Mouse (Mus musculus) bone marrow, adult 2 months (tissue): ENCODE results near the gene Ndufc1.

Experiments used
- CTCF ChIP-seq: fragments of 200-500 bp; IDR thresholded peaks from 2 replicates; pipeline ENCODE4 v1.5.1; 2011; ENCODE audit warnings: low read length, control low read depth; ENCODE audit not compliant: control insufficient read depth, insufficient read depth
- POLR2A ChIP-seq: fragments of 200-500 bp; IDR thresholded peaks from 2 replicates; pipeline ENCODE4 v1.6.1; 2011; ENCODE audit warnings: low read depth, mild to moderate bottlenecking, control low read depth, low read length, borderline replicate concordance; ENCODE audit not compliant: control insufficient read depth

DNA sequence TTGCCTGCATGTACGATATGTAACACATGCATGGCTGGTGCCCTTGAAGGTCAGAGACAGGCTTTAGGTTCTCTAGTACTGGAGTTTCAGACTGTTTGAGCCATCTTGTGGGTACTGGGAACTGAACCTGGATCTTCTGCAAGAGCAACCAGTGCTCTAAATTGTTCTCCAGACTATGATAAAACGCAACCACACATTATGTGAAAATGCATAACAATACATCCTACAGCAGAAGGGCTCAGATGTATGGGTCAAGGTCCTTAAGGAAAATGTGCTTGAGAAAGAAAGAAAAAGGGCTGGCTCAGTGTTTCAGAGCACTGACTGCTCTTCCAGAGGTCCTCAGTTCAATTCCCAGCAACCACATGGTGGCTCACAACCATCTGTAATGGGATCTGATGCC lies 15.1 kb downstream of the Ndufc1 start:
- TF ChIP-seq POLR2A (no peak), CTCF (no peak)
